Mouse (Mus musculus) kidney, embryonic 14.5 days (tissue): ENCODE measurements around the gene Gbp8. TPM values are rescaled to one million over a fixed set of nuclear protein-coding genes. Genes with fewer than 3 reads are reported as not detected.
"Not testable (repeated sequence)": the region's sequence is repeated elsewhere in the genome, so short reads cannot be mapped to it uniquely, and the experiment has no call there.

Experiments
- ATAC-seq: fragments of 200-750 bp; cut with Nextera tagmentation; 2 replicates; pipeline ENCODE4 v1.8.0; 2017; ENCODE audit warnings: moderate number of reproducible peaks, mild to moderate bottlenecking, moderate TSS enrichment, moderate library complexity; ENCODE audit not compliant: low FRiP score, low TSS enrichment
- H3K27ac ChIP-seq: fragments of 300-500 bp; sonication (generic); 2 replicates; pipeline ENCODE4 v1.5.1; 2014; ENCODE audit warnings: low read depth, mild to moderate bottlenecking, low read length, moderate library complexity, mixed read lengths
- H3K27me3 ChIP-seq: fragments of 300-500 bp; sonication (generic); 2 replicates; pipeline ENCODE4 v1.6.1; 2014; ENCODE audit warnings: mild to moderate bottlenecking, low read length; ENCODE audit not compliant: control insufficient read depth, insufficient read depth
- H3K36me3 ChIP-seq: fragments of 300-500 bp; sonication (generic); 2 replicates; pipeline ENCODE4 v1.6.1; 2014; ENCODE audit warnings: low read length, mixed read lengths; ENCODE audit not compliant: control insufficient read depth, insufficient read depth
- H3K4me1 ChIP-seq: fragments of 300-500 bp; sonication (generic); 2 replicates; pipeline ENCODE4 v1.6.1; 2014; ENCODE audit warnings: low read length, mixed read lengths; ENCODE audit not compliant: control insufficient read depth, insufficient read depth
- H3K4me2 ChIP-seq: fragments of 300-500 bp; sonication (generic); replicated peaks from 2 replicates; pipeline ENCODE4 v1.6.1; 2014; ENCODE audit warnings: low read depth, mild to moderate bottlenecking, low read length
- H3K4me3 ChIP-seq: fragments of 300-500 bp; sonication (generic); 2 replicates; pipeline ENCODE4 v1.5.1; 2014; ENCODE audit warnings: mild to moderate bottlenecking, low read length
- H3K9ac ChIP-seq: fragments of 300-500 bp; sonication (generic); 2 replicates; pipeline ENCODE4 v1.6.1; 2014; ENCODE audit warnings: low read depth, mild to moderate bottlenecking, low read length, moderate library complexity
- H3K9me3 ChIP-seq: fragments of 300-500 bp; sonication (generic); 2 replicates; pipeline ENCODE4 v1.6.1; 2016; ENCODE audit warnings: low read length; ENCODE audit not compliant: control insufficient read depth
- WGBS: fragments of 180-500 bp; shearing (Covaris S2); extraction: QIAGEN DNeasy Blood & Tissue Kit; methylation state at CpG from one replicate; pipeline ENCODE4 v1.1.7; 2014; 5-methylcytosine and 5-hydroxymethylcytosine counted together
- polyA plus RNA-seq: library from polyadenylated mRNA; unstranded; fragments of >200 nt; fragmentation: Nextera tagmentation; extraction: Ambion mirVana; gene quantifications from 2 replicates; pipeline ENCODE4 v1.2.1, GENCODE M21; 2014

Gbp8 gene
- 0.31 and 0.39 TPM in 2 replicates for polyA plus RNA-seq

DNA sequence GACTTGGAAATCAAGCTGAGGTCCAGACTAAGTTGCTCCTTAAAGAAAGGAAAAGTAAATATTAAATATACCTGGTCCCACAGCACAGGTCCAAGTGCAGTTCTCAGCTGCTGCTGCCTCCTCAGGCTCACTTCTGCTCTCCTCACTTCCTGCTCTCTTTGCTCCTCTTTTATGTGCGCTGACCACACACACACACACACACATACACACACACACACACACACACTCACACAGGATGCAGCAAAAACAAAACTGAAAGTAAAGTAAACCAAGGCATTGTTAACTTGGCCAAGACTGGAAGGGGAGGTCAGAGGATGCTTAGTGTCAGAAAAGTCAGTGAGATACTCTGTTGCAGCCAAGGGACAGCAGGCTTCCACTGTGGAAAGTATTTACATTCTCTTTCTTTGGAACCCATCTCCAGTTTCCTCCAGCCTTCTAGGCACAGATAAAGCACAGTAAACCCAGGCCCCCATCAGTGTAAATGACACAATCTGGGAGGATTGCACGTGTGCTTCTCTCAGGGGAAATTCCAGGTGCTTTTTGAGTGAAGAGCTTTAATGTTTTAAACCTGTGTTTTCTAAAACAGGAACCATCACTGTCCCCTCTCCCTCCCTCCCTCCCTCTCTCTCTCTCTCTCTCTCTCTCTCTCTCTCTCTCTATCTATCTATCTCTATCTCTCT lies at the start of gene Gbp8, which contains the start of the genes Gbp9 and Gbp4:
TSS of gene Gbp8 (minus strand) at position 132 of the 680 bp plus-strand sequence.
TSS of gene Gbp9 (minus strand) at position 131 of the 680 bp plus-strand sequence.
TSS of gene Gbp4 (minus strand) at position 178 of the 680 bp plus-strand sequence.
- WGBS: 24% methylated on average over 2 of the region's 2 CpGs
- not testable (repeated sequence) for H3K36me3 ChIP-seq, H3K4me2 ChIP-seq, H3K27ac ChIP-seq, H3K4me3 ChIP-seq, ATAC-seq, H3K9me3 ChIP-seq, H3K4me1 ChIP-seq, H3K27me3 ChIP-seq, H3K9ac ChIP-seq

GRCm38 (mm10) chr5:105181446-105181845 lies 42.1 kb upstream of the Gbp8 start:
- ATAC-seq: no peak
- no peak overlapping the region for H3K27ac ChIP-seq
- no peaks in the 10 kb centered on the region for H3K27me3 ChIP-seq
- H3K4me3 ChIP-seq: no peak overlapping the region
- no peak overlapping the region for H3K4me2 ChIP-seq
- no peaks in the 10 kb centered on the region for H3K4me1 ChIP-seq
- H3K36me3 ChIP-seq: no peaks in the 10 kb centered on the region
- no peaks in the 10 kb centered on the region for H3K9me3 ChIP-seq
- H3K9ac ChIP-seq: no peak overlapping the region

GRCm38 (mm10) chr5:105156582-105156981 lies 17.2 kb upstream of the Gbp8 start:
- H3K27me3 ChIP-seq: no peaks in the 10 kb centered on the region
- no peak overlapping the region for H3K27ac ChIP-seq
- H3K36me3 ChIP-seq: no peaks in the 10 kb centered on the region
- no peaks in the 10 kb centered on the region for H3K4me1 ChIP-seq
- H3K4me2 ChIP-seq: no peak overlapping the region
- no peak overlapping the region for H3K4me3 ChIP-seq
- ATAC-seq: no peak
- no peak overlapping the region for H3K9ac ChIP-seq
- no peaks in the 10 kb centered on the region for H3K9me3 ChIP-seq
- 87% methylated on average over 5 of the region's 5 CpGs for WGBS

DNA sequence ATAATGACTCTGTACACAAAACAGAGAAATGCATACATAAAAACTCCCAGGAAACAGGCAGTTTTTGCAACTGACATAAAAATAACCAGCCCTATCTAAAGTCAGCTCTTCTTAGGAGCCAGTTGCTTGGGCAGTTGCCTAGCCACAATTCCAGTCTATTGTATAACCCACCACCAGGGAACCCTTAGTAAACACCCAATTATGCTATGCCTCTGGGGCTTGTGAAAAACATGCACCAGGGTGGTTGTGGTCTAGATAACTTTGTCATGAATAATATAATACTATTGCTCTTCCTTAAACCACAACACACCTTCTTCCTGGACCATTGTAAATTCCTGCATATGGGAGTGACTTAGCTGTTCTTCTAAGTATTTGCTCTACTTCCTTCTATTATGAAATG lies 14.7 kb upstream of the Gbp8 start:
- H3K27me3 ChIP-seq: no peaks in the 10 kb centered on the region
- H3K9me3 ChIP-seq: no peaks in the 10 kb centered on the region
- no peak overlapping the region for H3K4me2 ChIP-seq
- no peak overlapping the region for H3K27ac ChIP-seq
- no peak for ATAC-seq
- no peaks in the 10 kb centered on the region for H3K36me3 ChIP-seq
- H3K4me1 ChIP-seq: no peaks in the 10 kb centered on the region
- no peak overlapping the region for H3K4me3 ChIP-seq
- no peak overlapping the region for H3K9ac ChIP-seq

DNA sequence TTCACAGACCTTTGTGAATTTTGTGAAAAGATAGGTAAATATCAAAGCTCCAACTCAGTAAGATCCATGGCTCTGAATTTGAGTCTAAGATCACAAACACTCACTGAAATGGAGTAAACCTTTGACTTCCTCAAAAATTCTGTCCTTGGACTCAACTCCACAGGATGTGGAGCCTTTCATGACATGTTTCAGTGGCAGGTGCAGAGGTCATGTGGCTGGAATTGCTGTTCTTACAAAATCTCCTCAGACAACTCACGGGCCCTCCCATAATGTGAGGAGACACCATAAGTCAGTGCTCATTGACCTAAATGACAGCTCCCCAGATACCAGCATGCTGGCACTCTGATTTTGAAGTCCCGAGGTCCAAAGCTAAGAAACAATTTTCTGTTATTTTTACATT lies 8.7 kb upstream of the Gbp8 start:
- H3K9ac ChIP-seq, H3K27me3 ChIP-seq, H3K9me3 ChIP-seq, H3K4me1 ChIP-seq, H3K27ac ChIP-seq, H3K36me3 ChIP-seq, H3K4me3 ChIP-seq, H3K4me2 ChIP-seq, ATAC-seq: not testable (repeated sequence)
- 57% methylated on average over 2 of the region's 2 CpGs for WGBS

DNA sequence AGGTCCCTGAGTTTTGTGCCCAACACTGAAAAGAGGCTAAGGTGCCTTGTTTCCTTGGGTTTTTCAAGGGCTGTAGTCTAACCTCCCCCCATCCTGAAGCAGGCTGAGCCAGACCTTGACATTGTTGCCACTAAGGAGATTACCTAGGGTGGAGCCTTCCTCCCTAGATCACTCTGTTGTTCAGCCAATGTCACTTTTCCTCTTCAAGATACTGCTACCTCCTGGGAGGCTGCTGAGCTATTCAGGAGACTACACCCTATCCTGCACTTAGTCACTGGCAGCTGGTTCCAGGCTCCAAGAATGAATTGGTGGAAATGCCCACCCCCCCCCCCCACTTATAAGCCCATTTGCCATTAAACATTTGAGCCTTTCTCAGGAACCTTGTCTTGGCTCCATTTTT lies 7.1 kb upstream of the Gbp8 start:
- no peaks in the 10 kb centered on the region for H3K36me3 ChIP-seq
- H3K27me3 ChIP-seq: no peaks in the 10 kb centered on the region
- no peak overlapping the region for H3K4me2 ChIP-seq
- no peak overlapping the region for H3K9ac ChIP-seq
- no peak overlapping the region for H3K4me3 ChIP-seq
- no peaks in the 10 kb centered on the region for H3K4me1 ChIP-seq
- no peak overlapping the region for H3K27ac ChIP-seq
- no peak for ATAC-seq
- no peaks in the 10 kb centered on the region for H3K9me3 ChIP-seq

DNA sequence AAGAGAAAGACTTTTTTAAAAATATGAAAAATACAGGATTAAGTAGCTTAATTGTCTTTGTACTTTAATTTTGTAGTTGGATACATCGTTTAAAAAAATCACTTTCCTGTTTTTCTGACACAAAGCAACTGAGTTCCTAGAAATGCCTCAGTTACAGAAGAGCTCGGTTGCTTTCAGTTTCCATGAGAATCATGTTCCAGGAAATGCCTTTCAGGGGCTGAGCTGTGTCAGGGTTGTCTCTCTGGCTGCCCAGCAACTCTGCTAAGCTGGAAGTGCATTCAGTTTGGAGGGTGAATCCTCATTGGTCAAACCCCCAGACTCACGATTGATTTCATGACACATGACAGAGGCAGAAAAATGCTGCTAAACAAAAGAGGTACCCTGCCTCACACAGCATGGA lies 6.4 kb upstream of the Gbp8 start:
- H3K9ac ChIP-seq: not testable (repeated sequence)

GRCm38 (mm10) chr5:105140089-105140810 lies 910 bp upstream of the Gbp8 start:
- H3K4me2 ChIP-seq, H3K9me3 ChIP-seq, H3K27ac ChIP-seq, ATAC-seq, H3K4me1 ChIP-seq, H3K9ac ChIP-seq, H3K4me3 ChIP-seq, H3K27me3 ChIP-seq, H3K36me3 ChIP-seq: not testable (repeated sequence)
- 66% methylated on average over 2 of the region's 2 CpGs for WGBS

More for the DNA sequence above, 6.4 kb upstream of the Gbp8 start:
- not testable (repeated sequence) for ATAC-seq, H3K4me3 ChIP-seq, H3K27me3 ChIP-seq, H3K4me2 ChIP-seq, H3K36me3 ChIP-seq, H3K27ac ChIP-seq, H3K9me3 ChIP-seq, H3K4me1 ChIP-seq
- 64% methylated on average over 3 of the region's 3 CpGs for WGBS

GRCm38 (mm10) chr5:105138906-105139305 lies 434 bp downstream of the Gbp8 start:
- Histone ChIP-seq H3K27ac (no peak overlapping the region), H3K36me3 (no peaks in the 10 kb centered on the region), H3K9ac (no peak overlapping the region), H3K4me3 (no peak overlapping the region), H3K4me2 (no peak overlapping the region), H3K9me3 (no peaks in the 10 kb centered on the region), H3K4me1 (no peaks in the 10 kb centered on the region), H3K27me3 (no peaks in the 10 kb centered on the region)
- ATAC-seq: no peak
- WGBS: 82% methylated on average over 1 of the region's 1 CpGs
